Mouse (Mus musculus): ENCODE measurements around the gene Gm49337. TPM values are rescaled to one million over a fixed set of nuclear protein-coding genes. Genes with fewer than 3 reads are reported as not detected.

The Gm49337 gene
- polyA plus RNA-seq, 1 experiment, result not detected

GRCm38 (mm10) chr4:116177140-116177539 lies 4.0 kb downstream of the Gm49337 start:
- Histone ChIP-seq H3K4me1 (ENCODE audit: control insufficient read depth, insufficient read depth, low read length) (peaks cover 3% of the 10 kb centered on the region), H3K4me3 (replicated peaks; ENCODE audit: control insufficient read depth, low read depth, low read length) (no peak overlapping the region), H3K27ac (ENCODE audit: control insufficient read depth, insufficient read depth, low read depth, low read length, poor library complexity) (no peak overlapping the region)
- no peak for TF ChIP-seq POLR2A (IDR thresholded peaks at IDR 0.05; ENCODE audit: borderline replicate concordance, control insufficient read depth, low read depth, low read length)
- WGBS, result 12% methylated on average over 5 of the region's 5 CpGs

DNA sequence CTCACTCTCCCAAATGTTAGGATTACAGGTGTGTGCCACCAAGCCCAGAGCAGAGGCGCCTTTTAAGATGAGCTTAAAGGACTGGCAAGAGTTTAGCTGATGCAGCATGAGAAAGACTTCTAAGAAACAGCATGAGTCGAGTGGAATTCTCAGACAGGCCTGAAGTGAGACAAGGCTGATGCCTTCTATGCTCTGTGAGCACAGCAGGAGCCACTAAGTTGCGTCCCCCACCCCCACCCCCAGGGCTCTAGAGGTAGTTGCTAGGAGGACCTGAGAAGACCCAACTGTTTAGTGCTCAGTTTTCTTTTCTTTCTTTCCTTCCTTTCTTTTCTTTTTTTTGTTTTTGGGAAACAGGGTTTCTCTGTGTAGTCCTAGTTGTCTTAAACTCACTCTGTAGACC lies 8.9 kb downstream of the Gm49337 start:
- Histone ChIP-seq H3K4me1 (ENCODE audit: control insufficient read depth, insufficient read depth, low read length) (no peaks in the 10 kb centered on the region), H3K27ac (ENCODE audit: control insufficient read depth, insufficient read depth, low read depth, low read length, poor library complexity) (no peak overlapping the region), H3K4me3 (replicated peaks; ENCODE audit: control insufficient read depth, low read depth, low read length) (no peak overlapping the region)
- TF ChIP-seq CTCF (IDR thresholded peaks at IDR 0.05; ENCODE audit: control insufficient read depth, insufficient read depth, low read length) (no peak), POLR2A (IDR thresholded peaks at IDR 0.05; ENCODE audit: borderline replicate concordance, control insufficient read depth, low read depth, low read length) (no peak)
- WGBS, result 83% methylated on average over 3 of the region's 3 CpGs

- H3K4me1 ChIP-seq (ENCODE audit: control insufficient read depth, insufficient read depth, low read length), result no peaks in the 10 kb centered on the region
- no peak overlapping the region for H3K27ac ChIP-seq (ENCODE audit: control insufficient read depth, insufficient read depth, low read depth, low read length, poor library complexity)
- no peak for TF ChIP-seq CTCF (IDR thresholded peaks at IDR 0.05; ENCODE audit: control insufficient read depth, insufficient read depth, low read length)
- WGBS, result 71% methylated on average over 12 of the region's 12 CpGs
- no peak overlapping the region for H3K4me3 ChIP-seq (replicated peaks; ENCODE audit: control insufficient read depth, low read depth, low read length)
These were observed 9.6 kb downstream of the Gm49337 start for GRCm38 (mm10) chr4:116182745-116183144.

GRCm38 (mm10) chr4:116185083-116185482 lies 11.9 kb downstream of the Gm49337 start:
- H3K4me3 ChIP-seq (replicated peaks; ENCODE audit: control insufficient read depth, low read depth, low read length), result no peak overlapping the region
- TF ChIP-seq POLR2A (IDR thresholded peaks at IDR 0.05; ENCODE audit: borderline replicate concordance, control insufficient read depth, low read depth, low read length) (no peak), CTCF (IDR thresholded peaks at IDR 0.05; ENCODE audit: control insufficient read depth, insufficient read depth, low read length) (no peak)
- no peaks in the 10 kb centered on the region for H3K4me1 ChIP-seq (ENCODE audit: control insufficient read depth, insufficient read depth, low read length)
- H3K27ac ChIP-seq (ENCODE audit: control insufficient read depth, insufficient read depth, low read depth, low read length, poor library complexity), result no peak overlapping the region
- 52% methylated on average over 4 of the region's 4 CpGs for WGBS

- TF ChIP-seq POLR2A (IDR thresholded peaks at IDR 0.05; ENCODE audit: borderline replicate concordance, control insufficient read depth, low read depth, low read length) (no peak), CTCF (IDR thresholded peaks at IDR 0.05; ENCODE audit: control insufficient read depth, insufficient read depth, low read length) (no peak)
- H3K4me1 ChIP-seq (ENCODE audit: control insufficient read depth, insufficient read depth, low read length), result no peaks in the 10 kb centered on the region; the same call in 1 of the 2 replicates
- no peak overlapping the region for H3K4me3 ChIP-seq (replicated peaks; ENCODE audit: control insufficient read depth, low read depth, low read length)
- no peak overlapping the region for H3K27ac ChIP-seq (ENCODE audit: control insufficient read depth, insufficient read depth, low read depth, low read length, poor library complexity)
- 20% methylated on average over 4 of the region's 4 CpGs for WGBS
These were observed 19.2 kb downstream of the Gm49337 start for GRCm38 (mm10) chr4:116192286-116192835.

GRCm38 (mm10) chr4:116193583-116194383 lies 20.6 kb downstream of the Gm49337 start:
- Histone ChIP-seq H3K4me1 (ENCODE audit: control insufficient read depth, insufficient read depth, low read length) (no peaks in the 10 kb centered on the region; the same call in 1 of the 2 replicates), H3K4me3 (replicated peaks; ENCODE audit: control insufficient read depth, low read depth, low read length) (no peak overlapping the region), H3K27ac (ENCODE audit: control insufficient read depth, insufficient read depth, low read depth, low read length, poor library complexity) (no peak overlapping the region)
- WGBS, result 71% methylated on average over 9 of the region's 9 CpGs
- TF ChIP-seq POLR2A (IDR thresholded peaks at IDR 0.05; ENCODE audit: borderline replicate concordance, control insufficient read depth, low read depth, low read length), result no peak
- TF ChIP-seq CTCF (IDR thresholded peaks at IDR 0.05; ENCODE audit: control insufficient read depth, insufficient read depth, low read length), result no peak

DNA sequence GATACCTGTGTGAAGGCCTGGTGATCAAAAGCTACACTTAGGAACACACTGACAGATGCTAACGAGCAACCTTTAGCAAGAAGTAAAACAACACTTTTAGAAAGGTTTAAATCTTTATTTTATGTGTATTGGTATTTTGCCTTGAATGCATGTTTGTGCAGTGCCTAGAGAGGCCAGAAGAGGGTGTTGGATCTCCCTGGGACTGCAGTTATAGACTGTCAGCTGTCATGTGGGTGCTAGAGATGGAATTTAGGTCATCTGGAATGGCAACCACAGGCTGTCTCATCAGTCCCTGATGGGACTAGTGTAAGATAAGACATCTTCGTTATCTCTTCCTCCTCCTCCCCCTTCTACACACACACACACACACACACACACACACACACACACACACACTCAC lies 25.2 kb downstream of the Gm49337 start:
- Histone ChIP-seq H3K4me3 (replicated peaks; ENCODE audit: control insufficient read depth, low read depth, low read length) (no peak overlapping the region), H3K4me1 (ENCODE audit: control insufficient read depth, insufficient read depth, low read length) (no peaks in the 10 kb centered on the region; the same call in 1 of the 2 replicates), H3K27ac (ENCODE audit: control insufficient read depth, insufficient read depth, low read depth, low read length, poor library complexity) (no peak overlapping the region)
- TF ChIP-seq CTCF (IDR thresholded peaks at IDR 0.05; ENCODE audit: control insufficient read depth, insufficient read depth, low read length), result no peak
- TF ChIP-seq POLR2A (IDR thresholded peaks at IDR 0.05; ENCODE audit: borderline replicate concordance, control insufficient read depth, low read depth, low read length), result no peak
- 68% methylated on average over 2 of the region's 2 CpGs for WGBS

DNA sequence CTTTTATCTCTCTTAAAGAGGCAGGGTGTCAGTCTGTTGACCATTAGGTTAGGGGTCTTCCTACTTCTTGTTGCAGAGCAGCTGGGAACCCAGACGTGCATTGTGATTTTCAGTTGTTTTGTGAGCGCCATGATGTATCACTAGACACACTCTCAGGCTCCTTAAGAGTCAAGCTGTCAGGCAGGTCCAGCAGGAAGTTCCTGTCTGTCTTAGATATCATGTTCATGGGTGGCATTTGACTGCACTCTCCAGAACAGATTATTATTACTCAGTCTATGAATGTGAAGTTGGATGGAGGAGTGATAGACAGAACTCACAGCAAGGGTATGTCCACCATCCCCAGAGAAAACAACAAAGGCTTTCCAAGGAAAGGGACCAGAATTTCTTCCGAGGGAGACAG lies 31.2 kb downstream of the Gm49337 start:
- no peak for TF ChIP-seq CTCF (IDR thresholded peaks at IDR 0.05; ENCODE audit: control insufficient read depth, insufficient read depth, low read length)
- no peak for TF ChIP-seq POLR2A (IDR thresholded peaks at IDR 0.05; ENCODE audit: borderline replicate concordance, control insufficient read depth, low read depth, low read length)
- 69% methylated on average over 3 of the region's 3 CpGs for WGBS
- Histone ChIP-seq H3K27ac (ENCODE audit: control insufficient read depth, insufficient read depth, low read depth, low read length, poor library complexity) (no peak overlapping the region), H3K4me3 (replicated peaks; ENCODE audit: control insufficient read depth, low read depth, low read length) (no peak overlapping the region), H3K4me1 (ENCODE audit: control insufficient read depth, insufficient read depth, low read length) (no peaks in the 10 kb centered on the region)

Measured in bone marrow, adult 2 months (tissue).